Mouse (Mus musculus) cerebellum, adult 8-10 months (tissue): Measurements from ENCODE around the gene Sox5.
A peak's percentile ranks its signal among the peaks of the same experiment; 100 is the strongest.

ENCODE experiments used
- DNase-seq: peaks from one replicate; pipeline ENCODE4 v3.0.0; 2022

Sox5 gene

GRCm38 (mm10) chr6:144076376-144076775 is 705.4 kb downstream of the Sox5 start:
- no peak for DNase-seq

DNA sequence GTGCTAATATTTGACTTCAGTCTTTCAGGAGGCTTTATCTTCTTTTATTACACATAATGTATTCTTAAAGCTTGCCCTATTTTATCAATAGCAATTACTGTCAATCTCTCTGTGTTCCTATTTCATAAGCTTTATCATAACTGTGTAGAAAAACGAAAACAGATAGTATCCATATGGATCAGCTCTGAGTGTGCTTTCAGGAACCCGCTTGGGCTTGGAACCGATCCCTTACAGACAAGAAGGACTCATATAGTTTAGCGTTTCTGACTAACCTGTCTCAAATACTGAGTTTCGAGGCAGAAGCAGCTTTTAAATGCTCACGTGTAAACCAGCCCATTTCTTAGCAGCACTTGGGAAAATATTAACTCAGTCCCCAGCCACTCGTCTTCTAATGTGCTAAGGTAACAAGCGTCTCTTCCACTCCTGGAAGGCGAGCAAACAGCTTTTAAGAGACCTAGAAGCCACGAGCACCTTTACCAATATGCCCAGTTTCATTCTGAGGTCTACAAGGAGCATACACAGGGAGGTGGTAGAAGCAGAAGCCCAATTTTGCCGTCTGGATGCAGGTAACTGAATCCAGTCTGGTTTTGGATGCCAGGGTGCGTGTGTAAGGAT is 706.3 kb downstream of the Sox5 start:
- no peak for DNase-seq

GRCm38 (mm10) chr6:144074826-144075225 is 707.0 kb downstream of the Sox5 start:
- no peak for DNase-seq

GRCm38 (mm10) chr6:144070461-144070860 is 711.3 kb downstream of the Sox5 start:
- no peak for DNase-seq

GRCm38 (mm10) chr6:144067491-144067890 is 714.3 kb downstream of the Sox5 start:
- no peak for DNase-seq

DNA sequence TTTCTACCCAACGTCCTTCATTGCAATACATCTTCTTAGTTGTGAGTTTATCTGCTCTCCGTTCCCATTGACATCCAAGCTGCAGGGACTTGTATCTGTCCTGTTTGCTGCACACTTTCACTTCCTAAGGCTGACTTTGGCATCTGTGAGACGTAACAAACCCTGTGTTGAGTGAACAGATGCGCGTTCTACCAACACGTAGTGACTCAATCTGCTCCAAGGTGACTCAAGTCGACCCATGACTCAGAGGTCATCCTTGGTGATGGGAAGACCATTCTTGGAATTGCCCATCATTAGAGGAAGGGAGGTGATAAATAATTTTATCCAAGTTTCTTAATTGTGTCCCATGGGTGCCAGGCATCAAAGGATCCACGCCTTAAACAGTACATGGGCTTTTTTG is 719.3 kb downstream of the Sox5 start:
- DNase-seq, result no peak

DNA sequence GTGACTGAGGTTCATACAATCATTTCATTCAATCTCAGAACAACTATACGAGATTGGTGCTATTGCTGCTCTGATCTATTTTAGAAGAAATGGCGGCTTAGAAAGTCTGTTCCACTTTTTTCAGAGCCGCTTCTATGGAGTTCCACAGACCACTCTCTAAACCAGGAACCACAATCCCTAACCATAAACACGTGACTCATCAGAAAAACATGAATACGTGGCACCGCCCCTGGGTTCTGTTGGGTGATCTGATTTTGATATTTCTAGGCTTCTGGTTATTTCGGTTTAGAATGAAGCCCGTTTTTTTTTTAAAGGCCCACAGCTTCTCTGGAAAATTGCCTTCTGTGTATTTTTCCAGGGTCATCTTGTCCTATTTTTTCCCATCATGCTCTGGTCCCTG is 720.0 kb downstream of the Sox5 start:
- no peak for DNase-seq

DNA sequence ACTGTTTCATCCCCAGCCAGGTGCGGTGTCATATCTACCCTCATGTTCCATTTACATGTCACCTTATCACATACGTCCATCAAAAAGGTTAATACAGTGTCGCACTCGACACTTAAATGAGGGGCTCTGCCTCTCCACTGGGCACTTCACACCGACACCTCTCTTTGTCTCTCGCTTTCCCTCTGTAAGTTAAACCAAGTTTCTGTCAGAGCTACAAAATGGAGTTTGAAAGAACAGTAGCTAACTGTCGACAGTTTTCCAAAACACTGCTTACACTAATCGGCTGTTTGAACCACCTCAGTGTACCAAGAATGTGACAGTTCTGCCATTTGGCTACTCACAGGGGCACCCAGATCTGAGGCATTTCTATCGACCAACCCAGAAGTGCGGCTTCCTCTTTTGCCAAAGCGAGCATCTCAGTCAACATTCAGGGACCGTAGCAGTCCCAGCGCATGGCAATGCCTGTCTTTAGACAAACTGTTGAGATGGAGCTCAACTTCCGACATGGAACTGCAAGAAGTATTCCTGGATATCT is 724.6 kb downstream of the Sox5 start:
- DNase-seq, result no peak

- DNase-seq, result peak; percentile 15
Observed at GRCm38 (mm10) chr6:144056252-144057097, 725.3 kb downstream of the Sox5 start.

DNA sequence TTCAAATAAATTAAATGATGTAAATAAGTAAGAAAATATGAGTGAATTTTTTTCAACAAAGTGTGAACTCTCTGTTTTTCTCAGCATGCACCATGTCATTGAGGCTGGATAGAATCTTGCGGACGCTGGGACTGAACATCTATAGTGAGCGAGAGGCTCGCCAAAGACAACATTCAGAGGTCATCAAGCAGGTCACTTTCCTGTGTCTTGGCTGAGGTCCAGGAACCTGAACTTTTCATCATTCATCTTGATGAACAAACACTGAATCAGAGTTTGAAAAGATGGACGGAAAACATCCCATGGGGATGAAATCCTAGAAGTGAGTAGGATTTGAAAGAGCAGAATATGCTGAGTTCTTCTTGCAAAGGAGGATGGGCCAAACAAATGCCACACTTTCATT is 729.3 kb downstream of the Sox5 start:
- DNase-seq, result no peak

DNA sequence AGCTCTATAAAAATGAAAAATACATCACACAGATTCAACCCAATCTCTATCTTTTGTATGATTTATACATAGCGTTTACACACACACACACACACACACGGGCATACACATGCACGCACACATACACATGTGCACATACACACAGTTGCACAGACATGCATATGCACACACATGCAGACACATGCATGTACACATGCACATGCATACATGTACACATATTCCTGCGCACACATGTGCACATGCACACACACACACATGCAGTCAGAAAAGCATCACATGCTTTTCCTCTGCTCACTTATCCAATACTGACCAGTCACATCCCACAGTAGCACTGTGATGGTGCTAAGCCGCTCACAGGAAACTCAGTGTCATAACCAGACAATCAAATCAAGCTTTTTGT is 730.5 kb downstream of the Sox5 start:
- DNase-seq, result no peak

GRCm38 (mm10) chr6:144048201-144048924 is 733.4 kb downstream of the Sox5 start:
- DNase-seq, result no peak

DNA sequence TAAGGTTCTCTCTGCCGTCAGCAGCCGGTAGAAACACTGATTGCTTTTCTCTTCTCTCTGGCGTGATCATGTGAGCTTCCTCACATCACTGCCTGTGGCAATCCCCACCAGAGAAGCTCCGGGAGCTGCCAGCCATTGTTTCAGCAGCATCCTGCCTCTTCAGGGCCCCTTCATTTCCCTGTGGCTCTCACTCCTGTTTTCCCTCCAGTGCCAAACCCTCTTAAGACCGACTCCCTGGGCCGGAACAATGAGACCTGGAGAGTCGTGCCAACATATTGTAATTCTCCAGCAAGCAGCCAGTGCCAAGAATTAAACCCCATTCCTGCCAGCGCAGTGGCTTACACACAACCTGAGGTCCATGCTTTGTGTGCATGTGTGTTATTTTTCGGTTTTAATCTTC is 736.3 kb downstream of the Sox5 start:
- no peak for DNase-seq

DNA sequence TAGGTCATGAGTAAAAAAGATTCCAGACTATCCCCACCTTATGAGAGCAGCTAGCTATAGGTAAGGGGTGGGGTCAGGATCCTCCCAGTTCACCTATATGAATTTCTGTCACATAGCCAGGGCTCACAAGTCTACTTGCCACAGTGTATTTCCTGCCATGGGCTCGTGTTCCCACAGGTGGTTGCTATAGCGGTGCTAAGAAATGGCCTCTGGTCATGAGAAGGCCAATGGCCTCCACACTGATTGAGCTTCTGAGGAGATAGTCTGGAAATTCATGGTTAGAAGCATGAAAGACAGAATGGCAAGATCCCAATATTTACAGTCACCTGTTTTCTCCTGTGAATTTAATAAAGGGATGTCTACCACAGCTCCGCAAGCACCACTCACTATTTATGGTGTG is 737.4 kb downstream of the Sox5 start:
- no peak for DNase-seq

DNA sequence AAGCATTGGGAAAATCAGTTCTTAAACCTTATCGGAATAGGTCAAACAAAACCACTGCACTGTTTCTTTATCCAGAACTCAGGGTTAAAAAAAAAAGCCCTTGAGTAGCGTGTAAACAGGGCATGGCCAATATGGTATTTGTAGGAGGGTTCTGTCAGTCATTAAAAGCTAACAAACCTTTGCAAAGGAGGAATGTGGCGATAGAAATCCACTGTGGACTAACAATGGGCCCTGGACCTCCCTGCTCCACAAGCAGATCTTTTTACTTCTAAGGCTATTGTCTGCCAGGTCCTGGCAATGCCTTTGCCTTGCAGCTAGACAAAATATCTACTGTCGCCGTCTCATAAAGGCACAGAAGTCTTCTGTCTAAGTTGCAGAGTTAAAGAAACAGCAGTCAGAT is 738.8 kb downstream of the Sox5 start:
- DNase-seq, result no peak

GRCm38 (mm10) chr6:144041941-144042340 is 739.8 kb downstream of the Sox5 start:
- DNase-seq, result no peak

DNA sequence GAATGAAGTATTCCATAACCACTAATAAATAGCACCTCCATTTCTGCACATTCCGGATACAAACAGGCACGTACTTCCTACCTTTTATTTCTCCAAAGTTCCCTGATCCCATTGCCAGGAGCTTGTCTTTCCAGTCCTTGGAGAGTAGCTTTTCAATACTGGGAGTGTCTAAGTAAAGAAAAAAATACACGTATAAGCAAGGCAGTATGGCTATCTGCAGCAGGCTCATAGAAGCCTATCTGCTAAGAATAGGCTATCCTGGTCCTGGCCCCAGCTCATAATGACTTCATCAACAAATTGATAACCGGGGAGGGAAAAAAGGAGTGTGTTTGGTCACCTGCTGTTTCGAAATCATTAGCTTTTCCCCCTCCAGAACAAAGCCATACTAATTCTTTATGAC is 740.6 kb downstream of the Sox5 start:
- DNase-seq, result no peak

DNA sequence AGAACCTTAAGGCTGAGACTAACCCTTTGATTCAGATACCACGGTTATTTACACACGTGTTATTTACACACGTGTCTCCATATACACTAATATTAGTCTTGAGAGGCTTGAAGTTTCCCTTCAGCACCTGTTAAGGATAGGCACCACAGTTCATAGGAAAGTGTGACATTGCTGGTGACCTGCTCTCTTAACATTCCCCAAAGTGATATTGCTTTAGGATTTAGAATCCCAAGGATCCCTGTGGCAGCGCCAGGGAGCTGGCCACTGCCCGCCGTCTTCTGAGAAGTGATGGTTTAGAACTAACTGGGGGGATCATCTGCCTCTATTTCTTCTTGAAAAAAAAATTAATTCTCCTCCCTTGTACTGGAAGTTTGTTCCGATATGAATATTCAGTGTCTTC is 741.4 kb downstream of the Sox5 start:
- no peak for DNase-seq

DNA sequence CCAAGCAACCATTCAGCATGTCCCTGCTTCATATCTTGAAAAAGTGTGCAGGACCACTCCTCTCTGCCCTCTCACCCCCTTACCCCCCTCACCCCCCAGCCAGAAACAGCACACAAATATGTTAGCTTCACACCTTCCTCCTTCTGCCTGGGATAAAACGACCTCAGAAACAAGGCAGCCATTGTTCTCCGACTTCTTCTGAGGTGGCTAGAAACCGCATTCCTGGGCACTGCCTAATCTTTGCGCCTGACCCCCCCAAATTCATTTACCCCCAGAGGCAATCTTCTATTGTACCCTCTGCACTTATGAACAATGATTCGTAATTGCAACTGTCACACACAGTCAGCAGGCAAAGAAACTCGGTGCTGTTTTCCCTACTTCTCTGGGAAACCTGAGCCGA is 742.6 kb downstream of the Sox5 start:
- no peak for DNase-seq

DNA sequence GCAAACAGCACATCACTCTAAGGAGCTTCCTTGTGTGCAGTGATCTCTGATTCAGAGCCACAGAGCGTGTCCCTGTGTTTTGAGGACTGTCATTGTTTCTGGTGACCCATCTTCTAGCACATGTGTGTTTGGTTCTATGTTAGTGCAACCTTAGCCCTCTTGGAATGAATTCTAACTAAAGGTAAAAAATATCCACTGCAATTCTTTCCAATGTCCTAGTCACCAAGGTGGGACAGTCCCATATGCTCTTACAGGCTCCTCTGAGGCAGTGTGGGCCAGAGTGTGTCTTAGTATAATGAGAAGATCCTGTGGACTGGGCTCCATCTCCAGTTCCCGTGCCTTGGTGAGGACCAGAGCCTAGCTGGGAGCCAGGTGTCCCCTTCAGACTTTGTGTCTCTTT is 748.6 kb downstream of the Sox5 start:
- DNase-seq, result no peak

GRCm38 (mm10) chr6:144016929-144017328 is 764.8 kb downstream of the Sox5 start:
- DNase-seq, result no peak

- no peak for DNase-seq
Observed at GRCm38 (mm10) chr6:144011880-144012524, 769.8 kb downstream of the Sox5 start.

- no peak for DNase-seq
Observed at GRCm38 (mm10) chr6:144010995-144011394, 770.8 kb downstream of the Sox5 start.
